Mouse (Mus musculus) embryo, embryonic 11.5 days (tissue): ENCODE data around the gene Asic2.

Source experiments
- DNase-seq: peaks from one replicate; pipeline ENCODE4 v3.0.0-alpha.2; 2012; ENCODE audit warnings: low read depth, low spot score

Asic2 gene

DNA sequence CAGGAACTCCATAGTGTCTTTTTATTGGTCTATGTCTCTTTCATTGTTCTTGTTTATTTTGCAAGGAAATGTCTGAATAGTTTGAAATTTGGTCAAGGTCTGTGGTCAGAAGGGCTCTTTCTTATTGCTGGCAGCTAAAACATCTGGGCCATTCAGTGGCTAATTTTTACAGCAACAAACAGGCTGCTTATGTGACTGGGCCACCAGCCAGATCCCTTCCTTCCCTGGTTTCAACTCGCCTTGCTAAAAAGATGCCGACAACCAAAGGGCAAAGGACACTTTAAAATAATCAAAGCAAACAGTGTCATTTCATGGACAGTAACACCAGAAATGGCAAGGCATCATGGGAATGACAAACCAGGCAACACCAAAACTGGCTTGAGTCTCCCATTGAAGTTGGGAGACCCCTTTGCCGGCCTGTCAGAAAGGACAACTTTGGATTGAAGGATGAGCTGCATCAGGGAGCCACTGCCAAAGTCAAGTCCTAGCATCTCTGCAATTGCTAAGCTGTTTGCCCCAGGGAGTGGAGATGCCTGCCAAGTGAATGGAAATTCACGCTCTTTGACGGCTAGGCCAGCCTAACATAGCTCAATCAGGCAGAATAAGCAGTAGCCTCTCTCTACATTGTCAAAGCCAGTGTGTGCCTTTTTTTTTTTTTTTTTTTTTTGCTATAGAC lies 123.1 kb downstream of the Asic2 start:
- no peak for DNase-seq

GRCm38 (mm10) chr11:81841001-81841400 lies 127.3 kb downstream of the Asic2 start:
- DNase-seq: no peak

- no peak for DNase-seq
Observed at GRCm38 (mm10) chr11:81838426-81838825, 129.8 kb downstream of the Asic2 start.

- DNase-seq: no peak
Observed at GRCm38 (mm10) chr11:81832381-81832780, 135.9 kb downstream of the Asic2 start.

DNA sequence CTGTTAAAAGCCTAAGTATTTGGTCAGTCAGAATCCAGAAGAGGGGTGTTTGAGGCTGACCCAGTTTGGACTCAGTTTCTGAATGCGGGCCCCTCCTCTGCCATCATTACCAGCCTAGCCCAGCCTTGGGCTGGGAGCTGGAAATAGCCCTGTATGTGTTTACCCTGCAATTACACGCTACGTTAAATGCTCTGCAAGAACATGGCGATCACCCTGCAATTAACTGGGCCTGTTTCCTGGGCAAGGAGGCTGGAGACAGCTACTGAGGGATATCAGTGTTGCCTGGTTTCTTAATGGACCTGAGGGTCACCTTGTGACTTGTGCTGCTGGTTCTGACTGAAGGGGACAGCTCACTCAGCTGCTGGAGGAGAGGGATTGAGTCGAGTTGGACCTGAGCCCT lies 151.7 kb downstream of the Asic2 start:
- DNase-seq: no peak

DNA sequence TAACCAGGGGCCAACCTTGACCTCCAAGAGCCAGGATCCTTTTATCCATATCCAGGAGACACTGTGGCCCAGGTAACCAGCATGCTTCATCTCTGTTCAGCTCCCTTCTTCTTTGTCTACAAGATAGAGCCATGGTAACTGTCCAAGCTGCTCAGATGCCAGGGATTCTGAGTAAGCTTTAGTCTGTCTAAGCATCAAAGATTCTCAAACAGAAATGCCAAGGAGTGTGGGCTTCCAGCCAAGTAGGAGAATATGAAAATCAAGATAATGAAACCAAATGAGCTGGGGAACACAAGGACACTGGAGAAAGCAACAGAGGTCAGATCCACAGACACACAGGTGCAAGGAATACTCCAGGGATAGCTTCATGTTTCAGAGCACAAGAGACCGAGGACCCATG lies 153.4 kb downstream of the Asic2 start:
- DNase-seq: no peak

DNA sequence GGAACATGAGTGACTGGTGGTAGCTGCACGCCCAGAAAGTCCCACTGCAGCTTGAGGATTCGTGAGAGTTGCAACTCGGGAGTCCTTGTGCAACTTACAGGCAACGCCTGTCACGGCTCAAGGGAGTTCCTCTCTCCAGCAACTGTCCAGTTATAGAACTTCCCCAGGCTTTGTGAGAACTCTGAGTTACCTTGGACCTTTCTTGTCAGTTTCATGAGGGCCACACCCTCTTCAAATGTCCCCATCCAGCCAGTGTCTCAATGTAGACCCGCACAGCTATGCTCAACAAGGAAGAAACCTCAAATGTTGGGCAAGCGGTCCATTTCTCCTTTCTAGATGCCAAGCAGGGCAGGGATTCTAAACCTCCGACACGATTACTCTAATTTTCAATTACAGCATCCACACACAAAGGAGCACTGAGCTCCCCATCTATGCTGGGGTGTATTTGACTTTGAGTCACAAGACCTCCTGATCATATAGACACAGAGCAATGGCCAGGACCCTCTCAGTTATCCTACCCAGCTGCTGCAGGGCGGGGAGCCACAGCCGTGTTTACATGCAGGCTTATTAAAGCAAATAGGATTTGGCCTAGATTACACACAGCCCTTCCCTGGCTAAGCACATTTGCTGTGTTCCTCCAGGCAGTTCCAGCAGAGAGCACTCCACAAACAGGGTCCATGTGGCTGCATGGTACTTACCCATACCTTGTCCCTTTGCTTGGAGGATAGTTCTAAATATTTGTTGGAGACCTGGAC lies 161.2 kb downstream of the Asic2 start:
- no peak for DNase-seq

- no peak for DNase-seq
Observed at GRCm38 (mm10) chr11:81803544-81803943, 164.7 kb downstream of the Asic2 start.

DNA sequence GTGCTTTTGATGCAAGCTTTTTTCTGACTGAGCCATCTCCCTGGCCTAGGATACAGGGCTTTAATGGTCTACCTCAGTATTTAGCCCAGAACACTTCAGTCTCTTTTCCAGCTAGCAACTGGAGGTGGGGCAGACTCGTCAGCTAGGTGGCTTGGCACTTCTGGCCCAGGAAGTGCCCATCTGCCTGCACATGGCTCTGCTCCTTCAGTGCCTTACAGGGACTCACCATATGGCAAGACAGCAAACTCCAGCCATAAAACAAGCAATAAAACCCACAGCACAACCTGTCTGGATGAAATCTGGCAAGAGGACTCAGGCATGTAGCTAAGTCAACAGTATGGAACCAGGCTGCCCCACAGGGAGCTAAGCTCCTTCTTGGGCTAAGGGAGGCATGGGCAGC lies 165.6 kb downstream of the Asic2 start:
- no peak for DNase-seq

DNA sequence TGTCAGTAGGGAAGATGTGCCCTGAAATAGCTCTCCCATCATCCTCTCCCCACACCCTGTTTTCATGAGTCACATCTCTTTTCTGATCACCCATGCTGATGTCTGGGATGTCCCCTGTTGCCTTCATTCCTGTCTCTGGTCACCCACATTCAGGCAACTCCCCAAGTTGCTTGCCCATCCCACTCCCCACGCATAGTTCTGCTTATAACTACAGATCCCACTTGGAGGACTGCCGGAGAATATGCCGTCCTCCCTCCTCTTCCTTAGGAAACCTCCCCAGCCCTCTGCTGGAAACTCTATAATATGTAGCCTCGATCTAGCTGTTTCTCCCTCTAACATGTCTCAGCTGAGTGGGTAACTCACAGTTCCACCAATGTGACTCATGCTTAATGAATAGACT lies 167.4 kb downstream of the Asic2 start:
- no peak for DNase-seq

DNA sequence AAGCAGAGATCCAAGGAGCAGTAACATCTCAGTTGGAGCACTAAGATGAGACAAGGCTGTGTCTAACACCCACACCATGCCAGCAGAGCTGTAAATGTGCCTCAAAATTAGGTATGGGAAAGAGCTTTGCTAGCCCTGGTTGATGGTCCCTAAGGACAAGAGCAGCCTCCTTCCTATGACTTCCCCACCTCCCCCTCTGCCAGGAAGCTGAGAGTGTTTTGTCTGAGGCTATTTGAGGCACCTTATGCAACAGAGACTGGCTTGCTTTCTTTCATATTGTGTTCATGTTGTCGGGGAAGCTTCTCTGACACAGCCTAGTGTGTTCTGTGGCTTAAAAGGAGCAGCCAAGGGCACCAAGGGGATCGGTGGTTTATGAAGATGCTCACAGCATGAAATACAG lies 174.7 kb downstream of the Asic2 start:
- no peak for DNase-seq

DNA sequence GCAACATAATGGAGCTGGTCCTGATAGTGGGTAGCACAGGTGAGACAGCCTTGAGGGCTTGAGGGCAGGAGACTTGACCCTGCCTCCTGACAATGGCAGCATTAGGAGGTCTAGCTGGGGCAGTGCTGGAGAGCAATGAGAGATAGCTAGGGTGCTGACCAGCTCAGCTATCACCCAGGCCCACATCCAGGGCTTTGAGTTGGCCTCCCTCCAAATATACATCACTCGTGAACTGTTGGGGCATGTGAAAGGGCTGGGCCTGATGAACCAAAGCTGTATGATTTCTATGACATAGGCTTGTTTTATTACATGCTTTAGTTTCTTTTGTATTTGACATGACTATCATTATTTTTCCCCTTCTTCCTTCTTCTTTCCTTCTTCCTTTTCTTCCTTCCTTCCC lies 176.7 kb downstream of the Asic2 start:
- DNase-seq: no peak

DNA sequence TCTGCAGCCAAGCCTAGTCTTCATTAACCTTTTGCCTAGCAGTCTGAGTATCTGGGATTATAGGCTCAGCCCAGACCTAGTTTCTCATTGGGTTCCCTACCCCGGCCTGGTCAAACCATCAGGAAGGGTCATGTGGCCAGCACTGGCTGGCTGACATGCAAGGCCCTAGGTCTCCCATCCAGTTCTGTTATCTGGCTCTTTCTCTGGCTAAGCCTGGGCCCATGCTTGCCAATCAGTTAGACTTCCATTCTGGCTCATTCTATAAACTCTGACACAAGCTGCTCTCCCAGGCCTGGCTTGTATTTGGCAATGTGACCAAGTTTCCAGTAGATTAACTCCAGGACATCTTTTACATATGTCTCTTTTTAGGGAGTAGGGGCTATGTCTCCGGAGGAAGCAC lies 187.7 kb downstream of the Asic2 start:
- DNase-seq: no peak

- no peak for DNase-seq
Observed at GRCm38 (mm10) chr11:81779881-81780280, 188.4 kb downstream of the Asic2 start.

DNA sequence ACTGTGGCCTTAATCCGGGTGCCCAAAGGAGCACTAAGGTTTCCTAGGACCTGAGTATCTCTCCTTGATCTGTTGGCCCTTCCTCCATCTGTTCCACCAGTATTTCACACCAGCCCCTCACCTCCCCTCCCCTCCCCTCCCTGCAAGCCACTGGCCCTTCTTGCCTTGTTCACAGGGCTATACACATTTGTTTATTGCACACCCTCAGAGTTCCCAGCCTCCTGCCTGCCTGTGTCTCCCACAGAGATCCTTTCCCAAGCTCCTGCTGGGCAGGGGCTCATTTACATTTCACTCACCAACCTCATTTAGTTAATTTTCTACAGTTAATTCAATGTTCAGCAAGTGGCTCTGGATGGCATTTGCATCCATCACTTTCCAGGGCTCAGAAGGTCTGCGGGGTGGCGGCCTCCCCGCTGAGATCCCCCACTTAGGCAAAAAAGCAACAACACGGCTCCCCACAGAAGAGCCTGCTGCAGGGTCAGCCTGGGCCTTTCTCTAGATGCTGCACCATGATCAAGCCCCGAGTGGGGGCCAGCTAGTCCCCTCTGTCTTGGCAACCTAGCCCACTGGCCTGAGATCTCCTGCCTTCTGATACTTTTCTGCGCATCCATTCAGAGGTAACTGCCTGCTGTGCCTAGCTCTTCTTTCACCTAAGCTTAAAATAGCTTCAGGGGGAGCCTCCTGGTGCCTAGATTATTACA lies 196.9 kb downstream of the Asic2 start:
- no peak for DNase-seq

DNA sequence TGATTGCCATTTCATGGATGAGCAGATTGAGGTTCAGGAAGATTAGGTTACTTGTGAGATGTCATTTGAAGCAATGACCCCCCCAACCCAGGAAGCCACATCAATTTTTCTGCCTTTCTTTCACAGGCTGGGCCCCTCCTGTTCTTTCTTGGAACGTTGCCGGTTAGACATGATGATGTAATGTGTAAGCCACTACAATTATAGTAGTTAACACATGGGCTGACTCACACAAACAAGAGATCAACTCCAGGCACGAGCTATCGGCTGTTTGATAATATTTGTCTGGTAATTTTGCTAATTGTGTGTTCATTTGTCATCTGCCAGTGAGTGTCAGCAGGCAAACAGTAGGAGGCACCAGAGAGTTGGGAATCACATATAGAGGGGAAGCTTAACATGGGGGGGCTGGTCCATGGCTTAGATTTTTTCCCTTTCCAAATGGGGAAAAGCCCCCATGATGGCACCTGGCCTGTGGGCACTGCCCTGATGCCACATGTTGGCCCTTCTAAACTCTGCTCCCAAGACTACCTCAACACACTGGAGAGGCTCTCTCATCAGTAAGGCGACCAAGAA lies 198.5 kb downstream of the Asic2 start:
- DNase-seq: no peak

DNA sequence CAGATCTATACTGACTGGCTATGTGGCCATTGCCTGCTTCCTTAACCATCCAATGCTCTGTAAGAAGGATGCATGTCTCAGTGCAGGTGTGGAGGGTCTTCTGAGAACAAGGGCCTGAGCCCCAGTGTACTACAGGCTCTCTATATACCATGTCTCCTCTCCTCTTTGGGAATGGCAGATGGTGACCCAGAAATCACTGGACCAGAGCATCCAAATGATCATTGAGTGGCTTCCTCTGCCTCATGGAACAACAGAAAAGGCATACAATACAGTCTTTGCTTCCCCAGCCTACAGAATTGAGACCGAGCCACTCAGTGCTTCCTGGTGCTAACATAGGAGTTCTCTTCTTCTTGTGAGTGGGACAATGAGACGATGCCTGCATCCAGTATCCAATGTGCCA lies 200.0 kb downstream of the Asic2 start:
- no peak for DNase-seq

DNA sequence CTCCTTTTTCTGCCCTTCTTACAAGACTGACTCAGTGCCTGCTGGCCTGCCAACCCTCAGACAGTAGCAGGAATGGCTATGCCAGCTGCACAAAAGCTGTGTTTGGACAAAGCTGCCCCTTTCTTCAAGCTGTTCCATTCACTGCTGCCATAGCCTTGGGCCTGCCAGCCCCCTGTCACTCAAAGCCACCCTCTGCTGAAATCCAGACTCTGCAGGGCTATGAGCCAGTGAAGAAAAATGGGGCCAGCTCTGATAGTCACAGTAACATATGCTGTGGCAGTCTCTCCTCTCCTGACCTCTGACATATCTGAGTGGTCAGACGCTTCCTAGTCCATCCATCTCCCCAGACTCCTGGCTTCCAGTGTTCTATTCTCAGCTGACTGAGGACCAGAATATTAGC lies 200.5 kb downstream of the Asic2 start:
- no peak for DNase-seq

DNA sequence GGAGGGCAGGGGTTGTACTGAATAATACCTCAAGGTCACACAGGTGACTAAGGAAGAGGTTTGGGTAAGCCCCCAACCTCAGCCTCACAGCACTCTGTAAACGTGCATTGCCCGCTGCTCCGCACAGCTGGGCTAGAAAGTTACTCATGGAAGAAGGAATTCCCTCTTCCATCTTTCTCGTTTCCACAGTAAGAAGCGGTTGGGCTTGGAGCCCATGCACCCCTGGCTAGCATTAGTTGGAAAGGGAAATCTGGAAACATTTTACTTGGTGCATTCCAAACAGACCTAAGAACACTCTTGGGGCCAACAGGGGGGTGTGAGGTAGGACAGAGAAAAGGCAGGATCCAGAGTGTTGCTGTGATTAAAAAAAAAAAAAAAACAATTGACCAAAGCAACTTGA lies 203.0 kb downstream of the Asic2 start:
- no peak for DNase-seq

GRCm38 (mm10) chr11:81764778-81765177 lies 203.5 kb downstream of the Asic2 start:
- no peak for DNase-seq

DNA sequence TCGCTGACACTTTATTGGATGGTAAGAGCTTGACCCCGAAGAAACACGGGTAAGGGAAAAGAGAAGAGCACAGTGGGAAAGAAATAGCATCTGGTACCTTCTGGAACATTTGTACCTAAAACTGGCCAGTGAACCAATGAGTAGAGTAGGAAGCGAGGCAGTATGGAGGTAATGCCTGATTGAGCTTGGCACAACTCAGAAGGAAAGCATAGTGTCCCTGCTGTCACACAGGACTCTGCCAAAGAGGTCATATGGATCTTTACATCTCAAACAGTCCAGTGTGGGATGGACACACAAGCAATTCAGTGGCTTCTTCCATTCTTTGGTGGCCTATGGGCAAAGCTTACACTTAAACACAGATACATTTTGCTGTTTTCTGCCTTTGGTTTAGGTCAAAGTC lies 211.0 kb downstream of the Asic2 start:
- DNase-seq: no peak

DNA sequence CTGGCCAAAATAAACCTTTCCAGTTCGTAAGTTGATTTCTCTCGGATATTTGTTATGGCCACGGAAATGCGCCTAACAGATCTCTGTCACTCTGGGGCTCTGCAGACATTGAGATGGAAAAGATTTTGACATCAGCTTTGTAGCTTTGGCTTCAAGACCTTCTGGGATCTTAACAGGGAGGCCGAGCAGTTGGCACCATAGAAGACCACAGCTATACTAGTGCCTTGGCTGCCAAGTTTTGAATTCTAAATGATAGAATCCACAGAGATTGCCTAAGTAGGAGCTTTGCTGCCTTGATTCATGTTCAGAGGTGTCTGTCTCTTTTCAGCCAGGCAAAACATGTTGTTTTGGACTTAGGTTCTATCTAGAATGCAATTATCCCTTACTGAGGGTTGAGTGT lies 217.4 kb downstream of the Asic2 start:
- DNase-seq: no peak

- DNase-seq: no peak
Observed at GRCm38 (mm10) chr11:81750016-81750415, 218.2 kb downstream of the Asic2 start.
